Mouse (Mus musculus) retina, adult 2 months (tissue): ENCODE results near the gene Ube2d2b.

Experiments used
- DNase-seq: peaks from one replicate; pipeline ENCODE4 v3.0.0-alpha.2; 2012; ENCODE audit warnings: low read depth, low spot score

Ube2d2b gene

DNA sequence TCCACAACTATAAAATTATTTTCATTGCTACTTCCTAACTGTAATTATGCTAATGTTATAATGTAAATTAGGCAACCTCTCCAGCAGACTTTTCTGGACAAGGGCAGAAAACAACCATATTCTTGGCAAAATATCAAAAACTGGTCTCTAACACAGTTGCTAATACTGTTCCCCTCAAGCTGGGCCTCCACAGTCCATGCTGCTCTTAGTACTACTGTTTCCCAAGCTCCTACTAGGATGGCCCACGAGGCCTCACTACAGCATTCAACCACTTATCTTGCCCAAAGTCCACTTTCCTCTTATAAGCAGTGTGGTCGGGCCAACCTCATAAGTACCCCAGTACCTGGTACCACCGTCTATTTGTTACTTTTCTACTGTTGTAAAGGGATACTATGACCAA is 24.7 kb downstream of the Ube2d2b start:
- no peak for DNase-seq

GRCm38 (mm10) chr5:107855546-107855945 is 25.6 kb downstream of the Ube2d2b start:
- no peak for DNase-seq

DNA sequence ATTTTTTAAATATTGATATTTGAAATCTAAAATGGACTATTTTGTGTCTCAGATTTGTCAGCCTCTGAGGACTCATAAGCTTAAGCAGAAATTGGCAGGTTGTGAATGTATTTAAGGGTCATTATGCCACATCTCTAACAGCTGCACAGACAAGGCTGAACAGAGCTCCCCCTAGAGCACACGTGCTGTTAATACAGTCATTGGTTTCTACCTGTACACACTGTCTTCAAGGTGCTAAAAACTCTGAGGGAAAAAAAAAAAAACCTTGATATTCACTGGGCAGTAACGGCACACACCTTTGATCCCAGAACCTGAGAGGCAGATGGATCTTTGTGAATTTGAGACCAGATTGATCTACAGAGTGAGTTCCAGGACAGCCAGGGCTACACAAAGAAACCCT is 29.1 kb downstream of the Ube2d2b start:
- DNase-seq, result no peak

DNA sequence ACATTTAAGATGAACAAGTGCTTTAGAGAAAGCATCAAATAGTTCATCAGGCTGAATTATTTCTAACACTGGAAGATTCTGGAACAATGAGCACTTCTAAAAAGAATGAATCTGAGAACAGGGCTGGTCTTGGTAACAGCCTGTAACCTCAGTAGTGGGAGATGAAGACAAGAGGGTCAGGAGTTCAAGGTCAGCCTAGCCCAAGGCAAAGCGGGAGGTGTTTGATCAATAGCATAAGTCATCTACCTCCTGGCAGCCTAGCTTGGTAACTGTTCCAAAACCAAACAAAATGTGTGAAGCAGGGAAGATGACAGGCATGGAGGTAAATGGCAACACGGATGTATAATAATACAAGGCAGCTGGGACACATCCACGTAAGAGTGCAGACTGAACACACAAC is 34.1 kb downstream of the Ube2d2b start:
- no peak for DNase-seq

DNA sequence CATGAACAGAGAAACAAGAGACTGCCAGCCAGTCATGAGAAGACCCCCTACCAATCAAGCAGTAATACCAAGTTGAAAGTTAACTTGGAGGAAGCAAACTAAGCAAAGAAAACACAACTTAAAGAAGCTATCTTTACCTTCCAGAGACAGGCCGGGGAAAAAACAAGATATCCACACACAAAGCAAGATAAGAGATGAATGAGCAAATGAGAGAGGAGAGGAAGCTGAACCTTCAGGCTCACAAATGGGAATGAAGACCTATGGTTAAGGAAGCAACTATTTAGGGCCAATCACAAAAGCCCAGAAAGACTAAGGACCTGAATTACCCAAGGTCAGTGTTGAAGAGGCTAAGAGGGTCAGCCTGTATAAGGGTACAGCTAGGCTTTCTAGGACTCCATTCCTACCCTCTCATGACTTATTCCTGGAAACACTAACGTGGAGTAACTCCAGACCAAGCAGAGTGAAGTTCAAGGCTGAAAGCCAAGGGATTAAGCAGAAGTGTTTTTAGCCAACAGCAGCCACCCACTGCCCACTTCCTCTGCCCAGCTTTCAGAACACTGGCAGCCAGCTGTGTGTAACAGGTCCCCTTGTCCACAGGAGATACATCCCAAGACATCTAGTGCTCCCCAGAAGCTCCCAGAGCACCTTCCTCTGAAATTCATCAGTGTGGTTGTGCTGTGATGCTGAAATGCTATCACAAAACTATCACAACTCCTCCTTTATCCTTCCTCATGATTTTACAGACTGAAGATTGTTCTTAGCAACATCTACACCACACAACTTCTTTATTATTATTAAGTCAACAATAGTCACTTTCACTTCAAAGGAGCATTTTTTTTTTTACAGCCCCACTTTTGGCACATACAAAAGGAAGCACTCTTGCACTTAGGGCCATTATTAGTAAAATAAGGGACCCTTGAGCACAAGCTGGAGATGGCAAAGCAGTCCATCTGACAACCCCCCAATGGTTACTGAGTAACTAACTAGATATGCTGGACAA is 36.5 kb downstream of the Ube2d2b start:
- no peak for DNase-seq

- DNase-seq, result no peak
These were observed 38.3 kb downstream of the Ube2d2b start for GRCm38 (mm10) chr5:107867970-107868904.

DNA sequence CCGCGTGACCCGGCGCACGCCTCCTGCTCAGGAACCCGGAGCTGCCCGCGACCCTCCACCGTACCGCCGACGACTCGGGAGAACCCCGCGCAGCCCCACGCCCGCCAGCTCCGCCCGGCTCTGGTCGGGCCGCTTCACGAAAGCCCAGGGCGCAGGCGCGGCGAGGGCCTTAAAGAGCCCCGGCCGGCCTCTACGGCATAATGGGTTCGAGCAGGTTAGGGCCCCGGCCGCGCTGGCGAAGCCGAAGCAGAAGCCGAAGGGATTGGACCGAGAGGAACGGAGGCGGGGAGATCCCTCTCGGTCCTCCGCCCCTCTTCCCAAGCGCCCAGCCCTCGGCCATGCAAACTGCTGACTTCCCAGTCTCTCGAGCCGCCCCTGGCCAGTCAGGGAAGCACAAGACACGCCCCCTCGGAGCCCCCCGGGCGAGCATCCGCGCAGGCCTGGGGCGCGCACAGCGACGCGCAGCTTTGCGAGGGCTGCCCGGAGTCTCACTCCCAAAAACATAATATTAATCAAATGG is 39.1 kb downstream of the Ube2d2b start:
- DNase-seq, result peak; percentile 65

DNA sequence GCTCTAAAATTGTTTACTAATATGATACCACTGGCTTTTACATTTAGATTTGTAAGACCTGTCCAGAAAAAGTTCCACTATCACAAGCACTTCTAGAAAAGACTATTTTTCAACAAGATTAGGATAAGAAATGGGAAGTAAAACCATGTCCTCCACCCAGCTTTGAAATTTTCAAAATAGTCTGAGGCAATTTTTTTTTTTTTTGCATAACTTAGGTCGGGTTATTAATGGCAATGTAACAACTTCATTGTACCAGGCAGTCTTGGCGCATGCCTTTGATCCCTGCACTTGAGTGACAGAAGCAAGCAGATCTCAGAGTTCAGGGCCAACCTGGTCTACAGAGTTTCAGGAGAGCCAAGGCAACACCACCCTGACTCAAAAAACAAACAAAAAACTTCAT is 39.8 kb downstream of the Ube2d2b start:
- DNase-seq, result no peak

GRCm38 (mm10) chr5:107873330-107873729 is 43.4 kb downstream of the Ube2d2b start:
- no peak for DNase-seq

GRCm38 (mm10) chr5:107873886-107874302 is 44.0 kb downstream of the Ube2d2b start:
- no peak for DNase-seq

- no peak for DNase-seq
These were observed 44.8 kb downstream of the Ube2d2b start, which contains the start of gene Evi5 for GRCm38 (mm10) chr5:107874561-107875260. TSS of gene Evi5 (minus strand) at chr5:107875107.

- no peak for DNase-seq
These were observed 45.3 kb downstream of the Ube2d2b start for GRCm38 (mm10) chr5:107875261-107875611.

- DNase-seq, result no peak
These were observed 47.2 kb downstream of the Ube2d2b start for GRCm38 (mm10) chr5:107877053-107877452.

DNA sequence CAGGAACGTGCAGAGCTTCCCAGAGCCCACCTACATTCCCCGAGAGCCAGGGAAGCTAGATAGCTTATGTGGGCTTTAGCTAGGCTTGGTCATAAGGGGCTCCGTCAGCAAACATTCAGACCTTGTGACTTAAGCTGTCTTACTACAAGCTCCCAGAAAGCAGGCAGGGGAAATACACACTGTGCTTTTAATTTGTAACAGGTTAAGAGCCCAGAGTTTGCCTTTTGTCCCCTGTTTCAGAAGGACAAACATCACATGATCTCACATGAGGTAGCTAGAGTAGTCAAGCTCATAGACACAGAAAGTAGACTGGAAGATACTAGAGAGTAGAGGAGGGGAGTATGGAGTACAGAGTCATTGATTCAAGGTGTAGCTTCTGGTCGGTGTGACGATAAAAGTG is 50.8 kb downstream of the Ube2d2b start:
- DNase-seq, result no peak
